Comparison of ENCODE assay signal across 8 mouse cellular contexts in genomic region chr11:101171721-101172433, GRCm38 (mm10). TPM values are rescaled to one million over a fixed set of nuclear protein-coding genes. Genes with fewer than 3 reads are reported as not detected.
DNase-seq lines count a peak whose midpoint lies in the region; ATAC-seq lines count a peak whose summit lies in the region.

No protein-coding gene starts in this region.

- DNase-seq in urinary bladder, adult 2 months (ENCODE audit: low spot score): peak; percentile 59
- no peak for DNase-seq in urinary bladder, postnatal 10 days (ENCODE audit: low spot score)
- DNase-seq in embryo, embryonic 9.5 days (ENCODE audit: extremely low spot score): peak; percentile 76
- DNase-seq in heart, adult 8-10 months (ENCODE audit: low spot score): peak; percentile 82
- DNase-seq in kidney, adult 8-10 months: peak; percentile 61 to 66
- DNase-seq in liver: peak; percentile 64
- DNase-seq in testis, postnatal 10 days (ENCODE audit: low spot score): peak; percentile 77

- ATAC-seq in midbrain, embryonic 15.5 days (replicated peaks): peak; percentile 57

- H3K9ac ChIP-seq in midbrain, embryonic 15.5 days: peak overlapping the region; percentile 46

- H3K4me3 ChIP-seq in midbrain, embryonic 15.5 days: peak overlapping the region; percentile 53

- H3K4me2 ChIP-seq in midbrain, embryonic 15.5 days: peak overlapping the region; percentile 88

- WGBS in midbrain, embryonic 15.5 days: under 1% methylated on average over 31 of the region's 31 CpGs

- H3K36me3 ChIP-seq in midbrain, embryonic 15.5 days (replicated peaks): peaks cover 5% of the 10 kb centered on the region; the same call in 1 of the 2 replicates

- H3K9me3 ChIP-seq in midbrain, embryonic 15.5 days: no peaks in the 10 kb centered on the region

- peaks cover 74% of the 10 kb centered on the region for H3K4me1 ChIP-seq in midbrain, embryonic 15.5 days

- peak overlapping the region; percentile 83 for H3K27ac ChIP-seq in midbrain, embryonic 15.5 days

- peaks cover 31% of the 10 kb centered on the region for H3K27me3 ChIP-seq in midbrain, embryonic 15.5 days (replicated peaks)

RNA-seq across cellular contexts. Expression of gene Plekhh3, which starts 0.7 kb away (rescaled TPM):
- polyA plus RNA-seq in urinary bladder, adult 2 months (2012; rRNA removed): 33.9 and 35.6 TPM in 2 replicates
- 10 to 100 TPM; 23.4 to 29.9 (median 28.1) TPM for total RNA-seq in heart, adult 8-10 months (2022)
- polyA plus RNA-seq in midbrain, embryonic 15.5 days (2015; fragmentation: Nextera tagmentation; extraction: Ambion mirVana): 8.5 and 9.9 TPM in 2 replicates

RNA-seq across cellular contexts. Expression of gene Cntnap1, which starts 1.6 kb away (rescaled TPM):
- 4.2 and 5.8 TPM in 2 replicates for polyA plus RNA-seq in urinary bladder, adult 2 months (2012; rRNA removed)
- total RNA-seq in heart, adult 8-10 months (2022): 1 to 10 TPM; 1.1 to 2.9 (median 1.5) TPM
- 3.4 and 3.8 TPM in 2 replicates for polyA plus RNA-seq in midbrain, embryonic 15.5 days (2015; fragmentation: Nextera tagmentation; extraction: Ambion mirVana)

RNA-seq across cellular contexts. Expression of gene Ccr10, which starts 3.4 kb away (rescaled TPM):
- polyA plus RNA-seq in urinary bladder, adult 2 months (2012; rRNA removed): 0.19 and 0.21 TPM in 2 replicates
- total RNA-seq in heart, adult 8-10 months (2022): under 1 TPM in 2 of 4 experiments, not detected in 2; 0.14 to 0.19 TPM
- polyA plus RNA-seq in midbrain, embryonic 15.5 days (2015; fragmentation: Nextera tagmentation; extraction: Ambion mirVana): 0.31 and 0.36 TPM in 2 replicates

RNA-seq across cellular contexts. Expression of gene Tubg2, which starts 16.2 kb away (rescaled TPM):
- polyA plus RNA-seq in urinary bladder, adult 2 months (2012; rRNA removed): 3.3 and 5.0 TPM in 2 replicates
- total RNA-seq in heart, adult 8-10 months (2022): 1 to 10 TPM; 2.7 to 4.9 (median 3.0) TPM
- 60.8 and 62.7 TPM in 2 replicates for polyA plus RNA-seq in midbrain, embryonic 15.5 days (2015; fragmentation: Nextera tagmentation; extraction: Ambion mirVana)

RNA-seq across cellular contexts. Expression of gene Tubg1, which starts 52.1 kb away (rescaled TPM):
- polyA plus RNA-seq in urinary bladder, adult 2 months (2012; rRNA removed): 4.3 and 11.0 TPM in 2 replicates
- total RNA-seq in heart, adult 8-10 months (2022): 10 to 100 TPM; 23.2 to 27.3 (median 25.4) TPM
- 76.1 and 84.7 TPM in 2 replicates for polyA plus RNA-seq in midbrain, embryonic 15.5 days (2015; fragmentation: Nextera tagmentation; extraction: Ambion mirVana)
